Comparison of ENCODE assay signal across 50 mouse cellular contexts in the genomic region with DNA sequence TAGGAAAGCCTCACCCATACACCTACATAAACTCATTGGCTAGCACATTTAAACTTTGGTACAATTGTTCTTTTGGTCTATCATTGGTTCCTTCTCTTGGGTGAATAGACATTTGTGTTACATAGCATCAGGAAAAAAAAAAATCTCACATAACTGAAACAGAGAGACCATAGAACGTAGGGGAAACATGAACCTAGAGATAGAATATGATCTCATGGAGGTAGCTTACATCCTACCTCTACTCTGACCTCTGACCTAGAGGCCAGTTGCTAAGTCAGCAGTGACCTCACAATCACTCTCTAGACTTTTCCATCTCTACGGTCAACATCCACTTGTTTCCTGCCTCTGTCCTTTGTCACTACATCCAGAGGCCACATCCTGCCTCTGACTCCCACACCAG. TPM values are rescaled to one million over a fixed set of nuclear protein-coding genes. Genes with fewer than 3 reads are reported as not detected.
"Had no signal": no experiment of that assay in that cellular context is flagged by ENCODE, and none has a peak within 500 bp of the region (broad histone marks: within the 10 kb centered on the region; RNA-seq: fewer than 3 reads in every experiment).

A gene (plus strand): TSS at position 301 of the 400 bp plus-strand sequence.

- H3K4me3 ChIP-seq: heart, embryonic 10.5 days; heart, embryonic 12.5 days; heart, embryonic 13.5 days; heart, embryonic 15.5 days; hindbrain, embryonic 10.5 days; hindbrain, embryonic 12.5 days; hindbrain, embryonic 13.5 days; hindbrain, embryonic 15.5 days; intestine, embryonic 15.5 days; kidney, embryonic 15.5 days; layer of hippocampus, adult 2 months had no signal

- DNase-seq: heart, postnatal 10 days; heart, postnatal 14 days; heart, postnatal 36 days; heart, postnatal 4 days; kidney, adult 11 months; kidney, adult 18-20 months; kidney, adult 2 months; kidney, adult 8-10 months; kidney, adult 9 months; kidney, postnatal 10 days; kidney, postnatal 14 days; kidney, postnatal 25 days; kidney, postnatal 36 days; kidney, postnatal 4 days; layer of hippocampus, adult 9-11 months; layer of hippocampus, postnatal 36 days had no signal

- H3K27me3 ChIP-seq: heart, embryonic 12.5 days; heart, embryonic 13.5 days; heart, embryonic 15.5 days; hindbrain, embryonic 12.5 days; hindbrain, embryonic 13.5 days; hindbrain, embryonic 15.5 days; intestine, embryonic 15.5 days; kidney, embryonic 15.5 days had no signal

- H3K36me3 ChIP-seq: heart, embryonic 10.5 days; heart, embryonic 12.5 days; heart, embryonic 13.5 days; heart, embryonic 15.5 days; hindbrain, embryonic 10.5 days; hindbrain, embryonic 12.5 days; hindbrain, embryonic 13.5 days; hindbrain, embryonic 15.5 days; intestine, embryonic 15.5 days; kidney, embryonic 15.5 days had no signal

- H3K27ac ChIP-seq: heart, embryonic 10.5 days; heart, embryonic 13.5 days; heart, embryonic 15.5 days; hindbrain, embryonic 10.5 days; hindbrain, embryonic 12.5 days; hindbrain, embryonic 13.5 days; hindbrain, embryonic 14.5 days; hindbrain, embryonic 15.5 days; hindbrain, postnatal 0 days; intestine, embryonic 15.5 days; kidney, embryonic 15.5 days; kidney, postnatal 0 days; layer of hippocampus, adult 2 months had no signal

- H3K4me1 ChIP-seq: heart, embryonic 10.5 days; heart, embryonic 12.5 days; heart, embryonic 13.5 days; heart, embryonic 15.5 days; hindbrain, embryonic 12.5 days; hindbrain, embryonic 13.5 days; hindbrain, embryonic 15.5 days; intestine, embryonic 15.5 days; kidney, embryonic 15.5 days had no signal

RNA-seq across cellular contexts. Expression of the gene that starts here (rescaled TPM):
- total RNA-seq: heart, postnatal 10 days; heart, postnatal 14 days; heart, postnatal 25 days; heart, postnatal 36 days; heart, postnatal 4 days; hematopoietic stem cell, adult 5-6 weeks; hindbrain, postnatal 0 days; layer of hippocampus, adult 18-20 months; layer of hippocampus, adult 2 months; layer of hippocampus, postnatal 10 days; layer of hippocampus, postnatal 14 days; layer of hippocampus, postnatal 25 days; layer of hippocampus, postnatal 36 days; left cerebral cortex, adult 18-20 months had no signal
- polyA plus RNA-seq: heart, embryonic 10.5 days; heart, embryonic 11.5 days; heart, embryonic 12.5 days; heart, embryonic 13.5 days; heart, embryonic 14.5 days; heart, embryonic 15.5 days; heart, embryonic 16.5 days; heart, postnatal 0 days; hindbrain, embryonic 10.5 days; hindbrain, embryonic 11.5 days; hindbrain, embryonic 12.5 days; hindbrain, embryonic 13.5 days; hindbrain, embryonic 14.5 days; hindbrain, embryonic 15.5 days; hindbrain, embryonic 16.5 days; hindbrain, postnatal 0 days; inflammation-experienced regulatory T-cells, adult 6 months; intestine, embryonic 14.5 days; intestine, embryonic 15.5 days; intestine, embryonic 16.5 days; intestine, postnatal 0 days; kidney, adult 2 months; kidney, embryonic 14.5 days; kidney, embryonic 15.5 days; kidney, embryonic 16.5 days; kidney, postnatal 0 days; large intestine, adult 2 months had no signal
